Mouse (Mus musculus) kidney, embryonic 14.5 days (tissue): ENCODE measurements around the gene D2hgdh. TPM values are rescaled to one million over a fixed set of nuclear protein-coding genes. Genes with fewer than 3 reads are reported as not detected.
"Not testable (repeated sequence)": the region's sequence is repeated elsewhere in the genome, so short reads cannot be mapped to it uniquely, and the experiment has no call there.

Experiments
- ATAC-seq: fragments of 200-750 bp; cut with Nextera tagmentation; 2 replicates; pipeline ENCODE4 v1.8.0; 2017; ENCODE audit warnings: moderate number of reproducible peaks, mild to moderate bottlenecking, moderate TSS enrichment, moderate library complexity; ENCODE audit not compliant: low FRiP score, low TSS enrichment
- H3K27ac ChIP-seq: fragments of 300-500 bp; sonication (generic); 2 replicates; pipeline ENCODE4 v1.5.1; 2014; ENCODE audit warnings: low read depth, mild to moderate bottlenecking, low read length, moderate library complexity, mixed read lengths
- H3K27me3 ChIP-seq: fragments of 300-500 bp; sonication (generic); 2 replicates; pipeline ENCODE4 v1.6.1; 2014; ENCODE audit warnings: mild to moderate bottlenecking, low read length; ENCODE audit not compliant: control insufficient read depth, insufficient read depth
- H3K36me3 ChIP-seq: fragments of 300-500 bp; sonication (generic); 2 replicates; pipeline ENCODE4 v1.6.1; 2014; ENCODE audit warnings: low read length, mixed read lengths; ENCODE audit not compliant: control insufficient read depth, insufficient read depth
- H3K4me1 ChIP-seq: fragments of 300-500 bp; sonication (generic); 2 replicates; pipeline ENCODE4 v1.6.1; 2014; ENCODE audit warnings: low read length, mixed read lengths; ENCODE audit not compliant: control insufficient read depth, insufficient read depth
- H3K4me2 ChIP-seq: fragments of 300-500 bp; sonication (generic); replicated peaks from 2 replicates; pipeline ENCODE4 v1.6.1; 2014; ENCODE audit warnings: low read depth, mild to moderate bottlenecking, low read length
- H3K4me3 ChIP-seq: fragments of 300-500 bp; sonication (generic); 2 replicates; pipeline ENCODE4 v1.5.1; 2014; ENCODE audit warnings: mild to moderate bottlenecking, low read length
- H3K9ac ChIP-seq: fragments of 300-500 bp; sonication (generic); 2 replicates; pipeline ENCODE4 v1.6.1; 2014; ENCODE audit warnings: low read depth, mild to moderate bottlenecking, low read length, moderate library complexity
- H3K9me3 ChIP-seq: fragments of 300-500 bp; sonication (generic); 2 replicates; pipeline ENCODE4 v1.6.1; 2016; ENCODE audit warnings: low read length; ENCODE audit not compliant: control insufficient read depth
- WGBS: fragments of 180-500 bp; shearing (Covaris S2); extraction: QIAGEN DNeasy Blood & Tissue Kit; methylation state at CpG from one replicate; pipeline ENCODE4 v1.1.7; 2014; 5-methylcytosine and 5-hydroxymethylcytosine counted together
- polyA plus RNA-seq: library from polyadenylated mRNA; unstranded; fragments of >200 nt; fragmentation: Nextera tagmentation; extraction: Ambion mirVana; gene quantifications from 2 replicates; pipeline ENCODE4 v1.2.1, GENCODE M21; 2014

Gene D2hgdh
- polyA plus RNA-seq, 1 experiment from 2014 or later: 13.2 TPM

DNA sequence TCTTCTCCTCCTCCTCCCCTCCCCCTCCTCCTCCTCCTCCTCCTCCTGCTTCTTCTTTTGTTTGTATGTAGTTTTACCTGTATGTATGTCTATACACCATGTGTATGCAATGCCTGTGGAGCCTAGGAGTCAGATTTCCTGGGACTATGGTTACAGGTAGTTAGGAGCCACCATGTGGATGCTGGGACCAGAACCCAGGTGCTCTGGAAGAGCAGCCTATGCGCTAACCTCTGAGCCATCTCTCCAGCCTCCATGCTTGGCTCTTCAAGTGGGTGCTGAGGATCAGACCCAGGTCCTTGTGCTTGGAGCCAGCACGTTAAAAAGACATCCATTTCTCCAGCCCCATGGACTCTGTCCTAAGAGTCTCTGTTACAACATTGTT, 11.8 kb downstream of the D2hgdh start:
- Histone ChIP-seq H3K4me3 (no peak overlapping the region), H3K4me1 (no peaks in the 10 kb centered on the region), H3K27ac (no peak overlapping the region), H3K9ac (no peak overlapping the region), H3K9me3 (no peaks in the 10 kb centered on the region), H3K36me3 (peaks cover 4% of the 10 kb centered on the region; the same call in 1 of the 2 replicates), H3K4me2 (no peak overlapping the region), H3K27me3 (no peaks in the 10 kb centered on the region)
- no peak for ATAC-seq
- 88% methylated on average over 2 of the region's 2 CpGs for WGBS

DNA sequence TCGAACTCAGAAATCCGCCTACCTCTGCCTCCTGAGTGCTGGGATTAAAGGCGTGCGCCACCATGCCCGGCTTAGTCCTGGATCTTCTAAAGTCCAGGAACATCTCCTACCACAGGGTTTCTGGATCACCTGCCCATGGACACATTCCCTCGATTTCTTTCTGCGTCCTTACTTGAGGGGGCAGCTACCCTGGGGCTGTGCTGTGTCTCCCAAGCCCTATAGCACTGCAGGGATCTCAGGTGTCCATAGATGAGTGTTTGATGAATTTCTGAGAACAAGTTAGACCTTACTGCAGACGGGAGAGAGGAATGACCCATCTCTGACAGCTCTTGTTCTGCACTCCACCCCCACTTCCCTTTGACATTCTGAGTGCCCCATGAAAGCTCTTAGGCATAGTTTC, 12.6 kb downstream of the D2hgdh start:
- Histone ChIP-seq H3K36me3 (peaks cover 4% of the 10 kb centered on the region; the same call in 1 of the 2 replicates), H3K4me1 (no peaks in the 10 kb centered on the region), H3K4me3 (no peak overlapping the region), H3K9ac (no peak overlapping the region), H3K27me3 (no peaks in the 10 kb centered on the region), H3K27ac (no peak overlapping the region), H3K9me3 (no peaks in the 10 kb centered on the region), H3K4me2 (no peak overlapping the region)
- 96% methylated on average over 8 of the region's 8 CpGs for WGBS
- ATAC-seq: no peak

DNA sequence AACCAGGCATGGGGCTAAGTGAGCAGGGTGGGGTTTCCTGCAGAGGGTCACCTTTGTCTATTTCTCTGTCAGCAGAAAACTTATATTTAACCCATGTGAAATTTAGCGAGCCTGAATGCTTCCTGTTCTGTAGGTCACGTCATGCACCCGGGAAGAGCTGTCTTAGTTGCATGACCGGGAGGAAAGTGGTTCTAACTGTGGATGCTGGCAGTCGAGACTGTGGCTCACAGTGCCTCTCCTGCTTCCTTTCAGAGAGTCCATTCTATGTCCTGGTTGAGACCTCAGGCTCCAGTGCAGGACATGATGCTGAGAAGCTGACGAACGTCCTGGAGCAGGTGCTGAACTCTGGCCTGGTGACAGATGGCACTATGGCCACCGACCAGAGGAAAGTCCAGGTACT, 13.9 kb downstream of the D2hgdh start:
- not testable (repeated sequence) for H3K27ac ChIP-seq, H3K4me1 ChIP-seq, ATAC-seq, H3K9ac ChIP-seq, H3K27me3 ChIP-seq, H3K4me2 ChIP-seq, H3K9me3 ChIP-seq, H3K36me3 ChIP-seq, H3K4me3 ChIP-seq
- 83% methylated on average over 7 of the region's 8 CpGs for WGBS

- not testable (repeated sequence) for H3K4me1 ChIP-seq, H3K27ac ChIP-seq, H3K9ac ChIP-seq, H3K27me3 ChIP-seq, H3K4me2 ChIP-seq, H3K36me3 ChIP-seq, H3K9me3 ChIP-seq, H3K4me3 ChIP-seq
- WGBS: 76% methylated on average over 1 of the region's 3 CpGs
- peak; percentile 84; the same call in 1 of the 2 replicates for ATAC-seq
Measured at GRCm38 (mm10) chr1:93845766-93846366, 21.2 kb downstream of the D2hgdh start.

DNA sequence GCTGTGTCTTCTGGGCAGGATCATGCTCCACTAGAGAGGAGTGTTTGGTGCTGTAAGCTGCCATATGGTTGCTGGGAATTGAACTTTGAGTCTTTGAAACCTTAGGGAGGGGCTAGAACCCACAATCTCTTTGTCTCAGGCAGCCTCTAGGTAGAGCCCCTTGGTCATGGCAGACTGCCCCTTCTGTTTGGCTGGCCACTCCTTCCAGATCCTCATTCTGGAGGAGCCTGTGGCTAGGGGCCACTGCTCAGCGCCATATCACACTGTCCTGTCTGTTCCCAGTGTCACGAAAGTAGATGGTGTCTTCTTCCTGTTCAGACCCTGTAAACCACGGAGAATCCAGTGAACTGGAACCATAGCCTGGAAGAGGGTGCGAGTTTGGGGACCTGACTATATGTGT, 31.1 kb downstream of the D2hgdh start:
- H3K27me3 ChIP-seq, H3K4me3 ChIP-seq, H3K9ac ChIP-seq, H3K4me2 ChIP-seq, H3K9me3 ChIP-seq, H3K36me3 ChIP-seq, H3K4me1 ChIP-seq, H3K27ac ChIP-seq: not testable (repeated sequence)
- WGBS: 80% methylated on average over 4 of the region's 4 CpGs
- ATAC-seq: 0 out of 2 replicates have a peak, but pooled peaks have one; percentile 12

- H3K27ac ChIP-seq: no peak overlapping the region
- no peaks in the 10 kb centered on the region for H3K36me3 ChIP-seq
- 63% methylated on average over 6 of the region's 6 CpGs for WGBS
- H3K9me3 ChIP-seq: no peaks in the 10 kb centered on the region
- H3K4me1 ChIP-seq: no peaks in the 10 kb centered on the region
- ATAC-seq: no peak
- no peak overlapping the region for H3K4me3 ChIP-seq
- H3K4me2 ChIP-seq: no peak overlapping the region
- no peaks in the 10 kb centered on the region for H3K27me3 ChIP-seq
- no peak overlapping the region for H3K9ac ChIP-seq
Measured at GRCm38 (mm10) chr1:93857370-93857769, 32.7 kb downstream of the D2hgdh start.

DNA sequence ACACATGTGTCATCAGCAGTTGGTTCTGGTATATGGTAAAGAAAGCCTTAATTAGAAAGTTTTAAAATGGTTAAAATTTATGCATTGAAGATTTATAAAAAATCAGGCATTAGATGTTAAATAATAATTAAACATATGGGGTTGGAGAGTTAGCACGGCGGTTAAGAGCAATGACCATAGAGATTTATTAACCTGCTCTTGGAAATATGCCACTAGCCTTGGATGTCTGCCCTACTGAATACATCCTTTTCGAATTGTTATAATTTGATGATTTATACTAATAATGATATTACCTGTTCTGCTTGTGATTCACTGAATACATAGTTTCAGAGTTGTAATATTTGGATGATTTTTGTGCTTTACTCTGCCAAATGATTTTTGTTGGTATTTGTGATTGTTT, 33.3 kb downstream of the D2hgdh start:
- H3K27ac ChIP-seq: no peak overlapping the region
- no peak overlapping the region for H3K4me3 ChIP-seq
- no peak overlapping the region for H3K9ac ChIP-seq
- no peaks in the 10 kb centered on the region for H3K4me1 ChIP-seq
- H3K27me3 ChIP-seq: no peaks in the 10 kb centered on the region
- 71% methylated on average over 3 of the region's 3 CpGs for WGBS
- no peak for ATAC-seq
- H3K9me3 ChIP-seq: no peaks in the 10 kb centered on the region
- no peaks in the 10 kb centered on the region for H3K36me3 ChIP-seq
- no peak overlapping the region for H3K4me2 ChIP-seq

GRCm38 (mm10) chr1:93859619-93860018, 34.9 kb downstream of the D2hgdh start:
- ATAC-seq: no peak
- H3K4me3 ChIP-seq: no peak overlapping the region
- H3K9me3 ChIP-seq: no peaks in the 10 kb centered on the region
- H3K27me3 ChIP-seq: no peaks in the 10 kb centered on the region
- H3K4me2 ChIP-seq: no peak overlapping the region
- no peaks in the 10 kb centered on the region for H3K4me1 ChIP-seq
- H3K27ac ChIP-seq: no peak overlapping the region
- no peaks in the 10 kb centered on the region for H3K36me3 ChIP-seq
- no peak overlapping the region for H3K9ac ChIP-seq

DNA sequence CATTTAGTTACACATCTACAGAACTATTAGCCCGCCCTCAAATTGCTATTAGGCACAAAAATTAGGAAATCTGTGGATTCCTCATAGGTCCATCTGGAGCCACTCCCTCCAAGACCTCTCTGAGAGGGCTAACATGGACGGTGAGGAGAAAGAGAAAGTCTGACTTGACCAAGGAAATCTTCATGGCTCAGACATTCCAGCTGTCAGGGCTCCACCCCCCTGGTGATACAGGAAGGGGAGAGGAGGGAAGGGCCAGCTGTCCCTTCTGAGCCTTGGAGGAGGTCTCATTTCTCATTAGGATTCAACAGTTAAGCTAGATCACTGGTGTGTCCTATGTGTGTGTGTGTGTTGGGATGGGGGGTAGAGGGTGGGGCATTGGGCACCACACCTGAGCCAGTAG, 36.3 kb downstream of the D2hgdh start, which contains the start of gene Gal3st2:
TSS of gene Gal3st2 (plus strand) at position 259 of the 400 bp plus-strand sequence.
- not testable (repeated sequence) for H3K36me3 ChIP-seq, H3K27ac ChIP-seq, H3K9me3 ChIP-seq, H3K4me2 ChIP-seq, H3K4me1 ChIP-seq, H3K4me3 ChIP-seq, H3K27me3 ChIP-seq, H3K9ac ChIP-seq
- 0 out of 2 replicates have a peak, but pooled peaks have one; percentile 41 for ATAC-seq
- 74% methylated on average over 2 of the region's 2 CpGs for WGBS
